41 mouse cellular contexts compared by ENCODE assay signal in genomic region chr16:18169156-18169555, GRCm38 (mm10). TPM values are rescaled to one million over a fixed set of nuclear protein-coding genes. Genes with fewer than 3 reads are reported as not detected.
A peak's percentile ranks its signal among the peaks of the same experiment; 100 is the strongest.
DNase-seq lines count a peak whose midpoint lies in the region; ATAC-seq lines count a peak whose summit lies in the region.
"Had no signal": no experiment of that assay in that cellular context is flagged by ENCODE, and none has a peak within 500 bp of the region (broad histone marks: within the 10 kb centered on the region; RNA-seq: fewer than 3 reads in every experiment).

No protein-coding gene starts in this region.

- no peaks in the 10 kb centered on the region for H3K9me3 ChIP-seq in megakaryocyte, embryonic 14.5 days
- H3K9me3 ChIP-seq in intestine, embryonic 16.5 days (ENCODE audit: control insufficient read depth, low read length) = no peaks in the 10 kb centered on the region
- H3K9me3 ChIP-seq: hindbrain, embryonic 15.5 days; limb, embryonic 10.5 days; limb, embryonic 15.5 days had no signal

- H3K27ac ChIP-seq in intestine, embryonic 16.5 days (ENCODE audit: low read length) = no peak overlapping the region
- H3K27ac ChIP-seq: hindbrain, embryonic 15.5 days; kidney, postnatal 0 days; limb, embryonic 10.5 days; limb, embryonic 15.5 days; stomach, postnatal 0 days had no signal

- H3K36me3 ChIP-seq in megakaryocyte, embryonic 14.5 days (replicated peaks; ENCODE audit: low read length) = no peaks in the 10 kb centered on the region
- no peaks in the 10 kb centered on the region for H3K36me3 ChIP-seq in intestine, embryonic 16.5 days (ENCODE audit: control insufficient read depth, insufficient read depth, low read length)
- H3K36me3 ChIP-seq: hindbrain, embryonic 15.5 days; limb, embryonic 10.5 days; limb, embryonic 15.5 days had no signal

- no peak overlapping the region for H3K4me2 ChIP-seq in intestine, embryonic 16.5 days (ENCODE audit: low read depth, low read length)
- H3K4me2 ChIP-seq: heart, embryonic 11.5 days; hindbrain, embryonic 15.5 days; limb, embryonic 15.5 days had no signal

- peak; percentile 84 for ATAC-seq in common myeloid progenitor, adult 5-6 weeks (replicated peaks; ENCODE audit: low read depth, poor library complexity, severe bottlenecking)
- ATAC-seq in intestine, embryonic 16.5 days = no peak
- ATAC-seq: forebrain, postnatal 0 days; inflammation-experienced regulatory T-cells, adult 6 months had no signal

- peaks cover 95% of the 10 kb centered on the region for H3K4me1 ChIP-seq in megakaryocyte, embryonic 14.5 days
- no peaks in the 10 kb centered on the region for H3K4me1 ChIP-seq in intestine, embryonic 16.5 days (ENCODE audit: control insufficient read depth, insufficient read depth, low read length)

- no peak overlapping the region for H3K9ac ChIP-seq in intestine, embryonic 16.5 days (ENCODE audit: low read depth, low read length)
- H3K9ac ChIP-seq: forebrain, postnatal 0 days; hindbrain, embryonic 15.5 days; limb, embryonic 15.5 days had no signal

- 77% methylated on average over 5 of the region's 5 CpGs for WGBS in intestine, embryonic 16.5 days

- H3K27me3 ChIP-seq in megakaryocyte, embryonic 14.5 days (replicated peaks) = peaks cover 7% of the 10 kb centered on the region
- H3K27me3 ChIP-seq in intestine, embryonic 16.5 days (replicated peaks; ENCODE audit: control insufficient read depth, insufficient read depth, low read length) = no peaks in the 10 kb centered on the region
- H3K27me3 ChIP-seq: hindbrain, embryonic 15.5 days; limb, embryonic 15.5 days had no signal

- H3K4me3 ChIP-seq in megakaryocyte, embryonic 14.5 days (replicated peaks) = peak overlapping the region; percentile 19
- H3K4me3 ChIP-seq in intestine, embryonic 16.5 days (ENCODE audit: low read length) = no peak overlapping the region
- H3K4me3 ChIP-seq: erythroblast, embryonic 14.5 days; hindbrain, embryonic 15.5 days; limb, embryonic 10.5 days; limb, embryonic 15.5 days had no signal

- DNase-seq in cerebellum, postnatal 10 days = peak; percentile 7 to 10
- no peak for DNase-seq in cerebellum, postnatal 36 days
- DNase-seq in Muller cell, postnatal 12 days (ENCODE audit: inconsistent ontology term) = peak; percentile 25
- DNase-seq in testis, postnatal 14 days (ENCODE audit: low spot score) = no peak
- DNase-seq: adrenal gland, postnatal 10 days; B cell, adult 2 months; cerebellum, adult 18-20 months; forebrain, postnatal 0 days; heart, adult 18-20 months; heart, postnatal 36 days; kidney, adult 18-20 months; kidney, postnatal 4 days; layer of hippocampus, postnatal 36 days; lung, postnatal 36 days; midbrain, embryonic 14.5 days; right cerebral cortex, adult 18-20 months; spleen, adult 18-20 months; thymus, adult 2 months; thymus, postnatal 36 days had no signal

RNA-seq across cellular contexts. Expression of gene Rtn4r, which starts 41.7 kb away (rescaled TPM):
- 1.3 and 2.6 TPM in 2 replicates for total RNA-seq in common myeloid progenitor, adult 5-6 weeks (2017)
- polyA plus RNA-seq in megakaryocyte, embryonic 14.5 days (2012; ENCODE audit: insufficient read depth, low replicate concordance) = 56.5 and 164 TPM in 2 replicates
- polyA plus RNA-seq in intestine, embryonic 16.5 days (2015; fragmentation: Nextera tagmentation; extraction: Ambion mirVana) = 0.73 and 2.4 TPM in 2 replicates
- total RNA-seq: neutrophil, adult 5-6 weeks had no signal
- polyA plus RNA-seq: inflammation-experienced regulatory T-cells, adult 6 months had no signal

RNA-seq across cellular contexts. Expression of gene Ccdc188, which starts 48.5 kb away (rescaled TPM):
- total RNA-seq in common myeloid progenitor, adult 5-6 weeks (2017) = not detected in 2 replicates
- polyA plus RNA-seq in megakaryocyte, embryonic 14.5 days (2012; ENCODE audit: insufficient read depth, low replicate concordance) = not detected in 2 replicates
- polyA plus RNA-seq in intestine, embryonic 16.5 days (2015; fragmentation: Nextera tagmentation; extraction: Ambion mirVana) = not detected in 2 replicates
- total RNA-seq: adrenal gland, postnatal 10 days; forebrain, postnatal 0 days; gastrocnemius, adult 8-10 months; heart, adult 18-20 months; heart, postnatal 36 days; layer of hippocampus, adult 8-10 months; layer of hippocampus, postnatal 36 days; monocyte, adult 5-6 weeks; neutrophil, adult 5-6 weeks had no signal
- polyA plus RNA-seq: cortical plate, adult 2 months; embryonic facial prominence, embryonic 14.5 days; erythroblast, embryonic 14.5 days; forebrain, embryonic 11.5 days; heart, embryonic 11.5 days; heart, embryonic 16.5 days; hindbrain, embryonic 15.5 days; inflammation-experienced regulatory T-cells, adult 6 months; kidney, postnatal 0 days; limb, embryonic 10.5 days; limb, embryonic 15.5 days; liver, embryonic 16.5 days; lung, embryonic 16.5 days; midbrain, embryonic 14.5 days; neural tube, embryonic 11.5 days; stomach, postnatal 0 days had no signal

Comparison
In these comparisons a context has a peak if more than half of its experiments do, and no peak if none do; other contexts are left out.
1. DNase-seq: peak in cerebellum, postnatal 10 days (2 of 2) and Muller cell, postnatal 12 days (single experiment); none in cerebellum, postnatal 36 days (0 of 2) and testis, postnatal 14 days (single experiment).
2. RNA of gene Rtn4r, which starts 41.7 kb away (polyA plus RNA-seq): 56.5 to 164 TPM in megakaryocyte, embryonic 14.5 days; 0.73 to 2.4 TPM in intestine, embryonic 16.5 days; every median in the first group is over 10 times any median in the second.